Mouse (Mus musculus) liver, adult 2 months (tissue): ENCODE measurements around the gene Med19.

Experiments used
- CTCF ChIP-seq: fragments of 200-500 bp; IDR thresholded peaks from 2 replicates; pipeline ENCODE4 v1.5.1; 2011; ENCODE audit warnings: low read depth, low read length, control low read depth
- POLR2A ChIP-seq: fragments of 200-500 bp; IDR thresholded peaks from 2 replicates; pipeline ENCODE4 v1.6.1; 2011; ENCODE audit warnings: low read length, control low read depth; ENCODE audit not compliant: insufficient read depth; ENCODE audit errors: extremely low read depth

DNA sequence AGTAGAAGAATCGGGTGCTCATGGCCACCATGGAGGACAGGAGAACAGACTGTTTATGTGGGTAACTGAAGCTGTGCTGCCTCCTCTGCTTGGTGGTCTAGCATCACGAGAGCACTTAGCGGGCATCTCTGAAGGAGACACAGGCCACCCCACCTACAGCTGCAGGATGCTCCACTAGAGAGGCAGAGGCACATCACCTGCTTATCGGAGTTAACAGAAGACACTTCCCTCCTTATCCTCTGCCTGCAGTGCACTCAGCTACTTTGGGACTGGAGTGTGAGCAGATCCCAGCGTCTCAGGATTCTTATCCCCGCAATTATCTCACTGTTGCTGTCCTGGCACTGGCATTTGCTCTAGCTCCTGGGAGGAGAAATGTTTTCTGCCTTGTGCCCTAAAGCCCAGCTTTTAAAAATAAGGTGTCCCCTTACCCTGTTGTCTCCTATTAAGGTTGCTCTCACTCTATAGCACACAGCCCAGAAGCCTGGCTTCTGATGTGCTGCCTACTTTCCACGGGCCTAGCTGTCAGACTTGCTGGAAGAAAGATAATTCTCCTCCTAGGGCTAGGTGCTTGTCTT, 57.2 kb downstream of the Med19 start:
- TF ChIP-seq CTCF (no peak), POLR2A (no peak)
